Mouse (Mus musculus) ES-Bruce4 (cell line): ENCODE results near the gene Sec24c.

ENCODE experiments used
- CTCF ChIP-seq: IDR thresholded peaks from one replicate; pipeline ENCODE4 v1.8.1; 2011; ENCODE audit warnings: low read depth, low read length
- POLR2A ChIP-seq: IDR thresholded peaks from one replicate; pipeline ENCODE4 v1.8.1; 2011; ENCODE audit warnings: low read length; ENCODE audit not compliant: insufficient read depth

DNA sequence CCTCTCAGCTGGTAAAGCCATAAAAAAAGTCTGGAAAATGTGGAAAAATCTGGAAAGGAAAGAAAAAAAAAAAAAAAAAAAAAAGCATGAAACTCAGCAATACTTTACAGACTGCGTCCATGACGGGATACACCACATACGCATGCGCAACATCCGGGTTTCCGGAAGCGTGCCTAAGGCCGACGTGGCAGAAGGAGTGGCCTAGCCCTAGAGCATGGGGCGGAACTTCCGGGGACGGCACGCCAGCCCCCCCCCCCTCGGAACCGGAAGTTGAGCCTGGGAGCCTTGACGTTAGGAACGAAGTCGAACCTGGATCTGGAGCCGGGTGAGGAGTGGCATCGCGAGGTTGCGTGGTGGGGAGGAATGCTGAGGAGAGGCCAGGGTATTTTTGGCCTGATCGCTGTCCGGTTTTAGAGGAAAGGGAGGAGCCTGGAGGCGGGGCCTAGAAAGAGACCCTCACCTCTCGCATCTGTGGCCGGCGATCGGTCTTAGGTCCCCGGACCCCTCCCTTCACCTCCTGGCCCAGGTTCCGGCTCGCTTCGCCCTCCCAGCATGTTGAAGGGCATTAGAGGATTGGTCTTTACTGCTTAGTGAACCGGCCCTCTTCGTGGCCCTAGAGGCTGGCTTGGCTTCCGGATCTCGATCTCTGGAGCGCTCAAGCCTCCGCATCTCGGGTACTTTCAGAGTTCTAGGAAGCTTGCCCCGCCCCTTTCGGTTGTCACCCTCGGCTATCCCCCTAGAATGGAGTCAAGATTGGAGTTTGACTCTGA lies at the start of gene Sec24c:
- TF ChIP-seq POLR2A (peak; percentile 42), CTCF (no peak)
